Mouse (Mus musculus) heart, postnatal 4 days (tissue): ENCODE results near the gene Fam174b. TPM values are rescaled to one million over a fixed set of nuclear protein-coding genes. Genes with fewer than 3 reads are reported as not detected.

Source experiments
- DNase-seq: peaks from one replicate; pipeline ENCODE4 v3.0.0; 2021
- total RNA-seq, 2 experiments: library from RNA; stranded (reverse); gene quantifications; 2 replicates each; pipeline ENCODE4 v1.2.3; 2021

Gene Fam174b
- 100 to 1,000 TPM; 112 to 113 TPM for total RNA-seq

DNA sequence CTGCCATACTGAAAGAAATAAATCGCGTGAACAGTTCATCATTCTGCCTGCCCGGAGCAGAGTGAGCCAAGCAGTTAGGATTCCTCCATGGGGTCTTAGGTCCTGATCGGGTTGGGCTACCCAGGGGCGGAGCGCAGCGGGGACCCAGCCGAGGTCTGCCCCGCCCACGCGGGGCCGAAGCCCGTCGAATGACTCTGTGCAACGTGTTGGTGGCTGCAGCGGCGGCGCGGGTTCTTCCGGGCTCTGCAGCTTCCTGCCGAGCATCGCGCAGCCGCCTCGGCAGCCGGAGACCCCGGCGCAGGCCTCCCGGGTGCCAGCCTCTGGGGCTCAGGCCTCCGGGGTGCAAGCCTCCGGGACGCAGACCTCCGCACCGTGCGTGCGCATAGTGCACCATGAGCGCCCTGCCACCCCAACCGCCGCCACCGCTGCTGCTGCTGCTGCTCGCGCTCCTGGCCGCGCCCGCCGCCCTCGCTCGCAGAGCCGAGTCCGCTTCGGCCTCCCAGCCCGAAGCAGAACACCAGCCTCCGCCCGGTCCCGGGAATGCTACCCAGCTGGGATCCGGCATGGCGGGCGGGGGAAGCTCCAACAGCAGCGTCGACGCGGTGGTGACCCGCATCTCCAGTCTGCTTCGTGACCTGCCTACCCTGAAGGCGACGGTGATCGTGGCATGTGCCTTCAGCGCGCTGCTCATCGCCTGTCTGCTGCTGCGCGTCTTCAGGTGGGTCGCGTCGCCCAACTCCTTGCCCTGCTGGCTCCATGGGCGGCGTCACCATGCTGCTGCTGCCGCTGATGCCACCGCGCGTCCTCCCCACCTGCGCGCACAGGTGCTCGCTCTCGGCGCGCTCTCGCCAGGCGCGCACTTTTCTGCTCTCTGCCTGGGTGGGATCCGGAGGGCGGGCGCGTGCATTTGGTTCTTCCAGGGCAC, at the start of gene Fam174b:
TSS of gene Fam174b (plus strand) at position 192 of the 925 bp plus-strand sequence.
- DNase-seq: peak; percentile 74

DNA sequence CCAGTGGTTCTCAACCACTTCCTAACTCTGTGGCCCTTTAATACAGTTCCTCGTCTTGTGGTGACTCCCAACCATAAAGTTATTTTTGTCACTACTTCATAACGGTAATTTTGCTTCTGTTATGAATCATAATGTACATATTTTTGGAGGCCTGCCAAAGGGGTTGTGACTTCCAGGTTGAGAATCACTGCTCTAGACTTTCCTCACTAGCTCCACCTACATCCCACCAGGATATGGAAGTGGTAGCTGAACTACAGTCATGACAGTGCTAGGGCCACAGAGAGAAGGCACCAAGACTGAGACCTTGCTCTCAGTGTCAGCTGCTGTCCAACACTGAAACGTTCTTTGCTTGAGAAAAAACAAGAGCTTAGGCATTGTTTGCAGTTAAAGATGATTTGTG, 43.0 kb upstream of the Fam174b start:
- no peak for DNase-seq

DNA sequence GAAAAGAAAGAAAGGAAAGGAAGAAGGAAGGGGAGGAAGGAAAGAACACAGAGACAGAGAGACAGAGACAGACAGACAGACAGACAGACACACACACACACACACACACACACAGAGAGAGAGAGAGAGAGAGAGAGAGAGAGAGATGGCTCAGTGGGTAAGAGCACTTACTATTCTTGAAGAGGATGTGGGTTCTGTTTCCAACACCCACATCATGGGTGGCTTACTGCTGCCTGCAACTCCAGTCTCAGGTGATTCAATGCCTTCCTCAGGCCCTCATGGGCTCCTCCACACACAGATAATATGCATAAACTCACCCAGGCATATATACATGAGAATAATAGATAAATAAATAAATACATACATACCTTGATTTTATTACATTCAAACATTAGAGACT, 35.8 kb upstream of the Fam174b start:
- no peak for DNase-seq

DNA sequence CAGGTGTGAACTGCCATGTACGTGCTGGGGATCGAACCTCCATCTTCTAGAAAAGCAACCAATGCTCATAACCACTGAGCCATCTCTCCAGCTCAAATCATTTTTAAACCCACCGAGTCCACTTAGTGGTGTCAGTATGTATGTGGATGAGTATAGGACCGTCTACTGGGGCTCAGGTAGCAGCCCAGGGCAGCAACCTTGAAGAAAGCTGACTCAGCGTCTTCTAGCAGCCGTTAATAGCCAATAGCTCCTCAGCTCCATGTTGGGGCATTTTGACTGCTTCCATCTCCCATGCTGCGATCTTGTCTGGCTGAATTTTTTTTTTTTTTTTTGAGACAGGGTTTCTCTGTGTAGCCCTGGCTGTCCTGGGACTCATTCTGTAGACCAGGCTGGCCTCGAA, 26.6 kb upstream of the Fam174b start:
- no peak for DNase-seq

DNA sequence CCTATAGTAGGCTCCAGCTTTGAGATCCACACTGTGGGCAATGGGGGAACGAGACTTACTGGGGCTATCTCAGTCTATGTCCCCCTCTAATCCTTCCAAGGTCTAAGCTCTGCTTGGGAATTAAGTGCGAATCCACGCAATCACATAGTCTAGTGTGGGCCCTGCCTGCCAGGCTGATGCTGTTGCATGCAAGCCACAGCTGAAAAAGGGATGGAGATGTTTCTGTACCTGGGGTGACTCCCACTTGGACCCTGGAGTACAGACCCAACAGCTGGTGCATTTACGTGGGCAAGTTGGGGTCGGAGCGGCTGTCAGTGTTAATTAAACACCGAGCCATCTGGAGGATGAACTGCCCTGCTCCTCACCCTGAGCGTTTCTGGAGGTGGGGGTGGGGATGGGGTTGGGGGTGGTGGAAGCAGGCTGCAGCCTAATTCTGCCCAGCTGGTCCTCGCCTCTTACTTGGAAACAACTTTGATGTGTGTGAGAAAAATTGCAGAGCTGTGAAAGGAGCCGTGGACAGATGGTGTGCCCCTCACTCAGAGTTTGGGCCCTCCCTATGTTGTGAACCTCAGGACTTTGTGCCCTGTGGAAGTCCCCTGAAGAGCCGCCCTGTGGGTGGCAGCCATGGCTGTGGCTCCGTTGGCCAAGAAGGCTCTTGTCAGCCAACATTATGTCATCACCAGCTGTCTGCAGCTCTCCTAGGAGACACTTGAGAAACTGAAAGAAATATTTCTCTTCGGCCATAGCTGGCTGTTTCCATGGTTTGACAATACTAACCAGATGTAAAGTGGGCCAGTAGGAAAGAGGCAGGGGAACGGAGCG, 24.0 kb upstream of the Fam174b start:
- peak; percentile 49 for DNase-seq

DNA sequence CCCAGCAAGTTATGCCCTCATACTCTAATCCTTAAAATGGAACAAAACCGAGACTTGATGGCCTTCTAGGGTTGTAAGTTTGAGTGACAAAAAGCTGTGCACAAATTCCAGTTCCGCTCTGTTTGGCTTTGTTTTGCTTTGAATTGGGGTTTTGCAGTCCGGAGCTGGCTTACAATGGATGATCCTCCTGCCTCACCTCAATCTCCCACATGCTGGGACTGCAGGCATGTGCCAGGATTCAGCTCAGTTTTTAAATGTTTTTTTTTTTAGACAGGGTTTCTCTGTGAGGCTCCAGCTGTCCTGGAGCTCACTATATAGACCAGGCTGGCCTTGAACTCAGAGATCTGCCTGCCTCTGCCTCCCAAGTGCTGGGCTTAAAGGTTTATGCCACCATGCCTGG, 23.3 kb upstream of the Fam174b start:
- no peak for DNase-seq

DNA sequence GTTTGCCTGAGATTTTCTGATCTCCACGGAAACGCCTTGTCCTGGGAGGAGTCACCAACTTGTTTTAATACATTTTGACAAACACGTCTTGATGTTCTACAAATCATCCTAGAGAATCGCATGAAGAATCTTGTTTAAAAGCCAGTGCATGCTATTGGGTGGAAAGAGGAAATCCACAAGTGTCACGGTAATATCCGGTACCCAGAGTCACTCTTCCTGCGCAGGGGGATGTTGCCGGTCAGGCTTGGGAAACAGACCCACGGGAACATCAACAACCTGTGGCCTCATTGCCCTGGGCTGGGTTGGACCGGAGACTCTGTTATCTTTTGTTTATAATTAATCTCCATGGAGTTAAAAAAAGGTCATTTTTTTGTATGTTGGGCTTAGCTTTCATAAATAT, 22.1 kb upstream of the Fam174b start:
- no peak for DNase-seq

DNA sequence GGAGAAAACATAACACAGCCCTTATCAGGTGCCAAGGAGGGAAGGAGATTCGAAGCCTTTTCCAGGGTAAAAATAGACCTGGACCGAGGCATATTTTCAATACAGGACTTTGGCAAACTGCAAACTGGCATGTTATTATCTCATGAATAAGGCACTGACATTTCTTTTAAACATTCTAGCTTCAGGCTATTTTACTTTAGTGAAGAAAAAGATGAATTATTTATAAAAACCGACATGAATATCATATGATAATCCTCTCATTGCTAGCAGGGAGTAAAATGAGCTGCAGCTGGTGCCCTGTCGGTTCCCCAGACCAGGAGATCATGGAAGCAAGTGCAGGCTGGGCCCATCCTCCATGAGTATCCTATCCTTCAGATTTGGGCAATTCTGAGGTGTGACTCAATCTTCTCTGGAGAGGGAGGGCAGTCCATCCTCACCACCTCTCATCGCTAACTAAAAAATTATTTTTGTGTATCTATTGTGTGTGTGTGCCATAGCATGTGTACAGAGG, 21.6 kb upstream of the Fam174b start:
- DNase-seq: no peak

DNA sequence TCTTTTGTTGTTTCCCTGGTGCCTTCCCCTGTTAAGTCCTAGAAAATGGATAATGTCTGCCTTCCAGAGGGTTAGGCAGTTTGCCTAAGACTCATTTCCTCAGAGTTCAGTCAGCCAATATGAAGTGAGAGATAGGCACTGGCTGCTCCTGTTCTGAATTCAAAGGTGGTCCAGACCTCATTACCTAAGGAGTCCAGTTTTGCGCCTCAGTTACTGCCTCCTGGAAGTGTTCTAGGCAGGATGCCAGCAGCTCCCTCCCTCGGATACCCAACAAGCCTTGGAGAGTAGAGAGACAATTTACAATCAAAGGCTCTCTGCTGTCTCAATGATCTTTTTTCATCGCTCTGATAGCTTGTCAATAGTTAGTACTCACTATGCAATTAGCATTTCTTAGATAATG, 19.1 kb upstream of the Fam174b start:
- peak; percentile 58 for DNase-seq

DNA sequence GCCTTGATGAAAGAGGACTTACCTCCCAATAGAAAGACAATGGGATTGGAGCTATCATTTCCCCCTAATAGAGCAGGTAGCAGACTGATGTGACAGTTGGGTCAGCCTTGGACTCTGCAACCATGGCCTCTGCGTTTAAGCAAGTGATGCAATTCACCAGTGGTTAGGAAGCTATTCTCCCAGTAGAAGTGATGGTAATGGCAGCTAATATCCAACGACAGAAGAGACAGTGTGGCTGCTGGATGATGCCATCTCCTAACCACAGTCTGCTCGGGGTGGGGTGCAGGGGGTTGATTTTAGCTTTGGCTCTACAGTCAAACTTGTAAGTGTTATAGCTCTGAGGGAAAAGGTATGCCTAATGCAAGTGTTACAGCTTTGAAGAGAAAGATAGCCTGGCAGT, 18.3 kb upstream of the Fam174b start:
- DNase-seq: no peak

DNA sequence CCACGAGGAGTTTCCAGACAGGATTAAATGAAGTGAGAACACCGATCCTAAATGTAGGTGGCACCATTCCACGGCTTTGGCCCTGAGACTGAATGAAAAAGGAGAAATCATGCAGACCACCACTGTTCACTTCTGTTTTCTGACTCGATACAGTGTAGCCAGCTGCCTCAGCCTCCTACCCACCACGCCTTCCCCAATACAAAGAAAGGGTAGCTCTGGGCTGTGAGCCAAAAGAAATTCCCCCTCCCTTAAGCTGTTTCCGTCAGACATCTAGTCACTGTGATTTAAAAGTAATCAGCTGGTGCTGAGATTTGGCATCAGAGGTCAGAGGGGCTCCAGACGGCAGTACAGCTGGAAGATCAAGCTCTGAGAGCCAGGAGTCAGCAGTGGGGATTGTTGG, 10.2 kb upstream of the Fam174b start:
- no peak for DNase-seq

DNA sequence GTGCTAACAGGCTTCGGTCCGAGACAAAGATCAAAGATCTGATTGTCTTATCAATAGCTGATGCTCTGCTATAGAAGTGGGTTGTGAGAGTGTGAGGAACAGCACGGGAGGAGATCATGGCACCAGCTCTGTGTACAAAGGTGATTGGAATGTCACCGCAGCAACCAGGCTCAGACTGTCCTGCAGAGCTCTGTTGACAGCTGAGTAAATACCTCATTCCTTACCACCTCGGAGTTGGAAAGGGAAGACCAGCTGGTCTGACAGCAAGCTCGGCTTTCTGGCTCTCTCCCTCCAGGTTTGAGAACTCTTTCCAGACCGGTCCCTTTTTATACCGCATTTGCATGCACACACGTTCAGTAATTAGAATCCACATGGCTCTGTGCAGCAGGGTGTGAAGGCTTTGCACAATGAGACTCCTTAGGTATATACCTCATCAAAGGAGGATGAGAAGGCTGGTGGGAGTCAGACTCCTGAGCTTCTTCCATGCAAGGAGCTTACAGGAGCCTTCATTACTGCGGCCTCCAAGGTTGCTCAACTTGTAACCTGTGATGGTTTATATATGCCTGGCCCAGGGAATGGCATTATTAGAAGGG, 9.6 kb upstream of the Fam174b start:
- no peak for DNase-seq

DNA sequence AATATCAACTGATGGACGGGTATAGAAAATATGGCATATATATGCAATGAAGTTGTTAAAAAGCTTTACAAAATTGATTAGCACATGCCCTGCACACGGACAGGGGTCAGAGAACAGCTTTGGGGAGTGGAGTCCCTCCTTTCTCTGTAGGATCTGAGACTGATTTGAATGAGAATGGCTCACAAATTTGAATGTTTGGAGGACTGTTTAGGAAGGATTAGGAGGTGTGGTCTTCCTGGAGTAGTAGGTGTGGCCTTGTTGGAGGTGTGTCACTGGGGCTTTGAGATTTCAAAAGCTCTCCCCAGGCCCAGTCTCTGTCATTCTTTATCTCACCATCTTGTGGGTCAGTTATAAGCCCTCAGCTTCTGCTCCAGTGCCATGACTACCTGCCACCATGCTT, 4.1 kb upstream of the Fam174b start:
- no peak for DNase-seq

DNA sequence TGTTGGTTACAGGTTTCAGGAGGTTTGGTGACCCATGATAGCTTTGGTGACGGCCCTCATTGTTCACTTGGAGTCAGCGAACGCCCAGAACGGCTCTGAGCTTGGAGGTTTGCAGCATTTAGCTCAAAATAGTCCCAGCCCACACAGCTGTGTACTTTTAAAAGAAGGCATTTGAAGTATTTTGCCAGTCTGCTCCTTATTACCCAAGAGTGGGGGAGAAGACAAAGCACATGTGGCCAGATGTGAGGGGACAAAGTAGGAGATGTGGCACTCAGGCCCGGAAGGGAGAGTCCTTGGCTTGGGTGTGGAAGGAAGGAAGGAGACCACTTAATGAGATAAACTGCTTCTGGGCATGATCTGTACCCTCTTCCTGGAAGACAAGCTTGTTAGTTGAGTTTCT, 1.3 kb downstream of the Fam174b start:
- DNase-seq: no peak

DNA sequence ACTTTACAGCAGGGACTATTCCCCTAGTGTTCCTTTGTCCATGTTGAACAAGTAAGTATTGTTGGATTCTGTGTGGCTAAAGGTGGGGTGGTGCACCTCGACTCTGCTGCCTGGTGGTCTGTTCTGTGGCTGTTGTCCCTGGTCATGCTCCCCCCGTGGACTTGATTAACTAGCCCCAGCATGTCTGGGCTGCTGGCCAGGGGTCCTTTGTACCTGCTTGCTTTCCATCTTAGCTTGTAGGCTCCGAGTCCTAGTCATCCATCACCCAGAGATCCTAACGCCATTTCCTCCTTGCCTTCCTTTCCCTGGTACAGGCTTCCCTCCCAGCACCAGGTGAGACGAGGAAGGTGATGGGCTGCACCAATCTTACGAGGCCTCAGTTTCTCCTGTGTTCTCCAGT, 1.7 kb downstream of the Fam174b start:
- DNase-seq: peak; percentile 36

DNA sequence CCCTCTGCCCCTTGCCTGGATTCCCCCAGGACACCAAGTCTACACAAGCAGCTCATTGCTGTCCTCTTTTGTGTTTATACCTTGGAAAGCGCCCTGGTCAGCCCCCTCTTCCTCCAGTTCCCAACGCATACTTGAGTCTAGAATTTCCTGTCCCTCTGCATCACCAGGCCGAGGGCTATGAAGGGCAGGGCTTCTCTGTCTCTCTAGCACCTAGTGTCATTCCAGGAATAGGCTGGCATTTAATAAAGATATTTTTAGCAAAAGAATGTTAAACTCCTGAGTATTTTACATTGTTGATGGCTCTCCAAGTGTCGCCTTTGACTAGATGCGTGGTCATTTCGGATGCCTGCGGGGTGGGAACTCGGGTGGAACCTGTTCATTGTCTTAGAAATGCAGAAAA, 3.0 kb downstream of the Fam174b start:
- peak; percentile 58 for DNase-seq

DNA sequence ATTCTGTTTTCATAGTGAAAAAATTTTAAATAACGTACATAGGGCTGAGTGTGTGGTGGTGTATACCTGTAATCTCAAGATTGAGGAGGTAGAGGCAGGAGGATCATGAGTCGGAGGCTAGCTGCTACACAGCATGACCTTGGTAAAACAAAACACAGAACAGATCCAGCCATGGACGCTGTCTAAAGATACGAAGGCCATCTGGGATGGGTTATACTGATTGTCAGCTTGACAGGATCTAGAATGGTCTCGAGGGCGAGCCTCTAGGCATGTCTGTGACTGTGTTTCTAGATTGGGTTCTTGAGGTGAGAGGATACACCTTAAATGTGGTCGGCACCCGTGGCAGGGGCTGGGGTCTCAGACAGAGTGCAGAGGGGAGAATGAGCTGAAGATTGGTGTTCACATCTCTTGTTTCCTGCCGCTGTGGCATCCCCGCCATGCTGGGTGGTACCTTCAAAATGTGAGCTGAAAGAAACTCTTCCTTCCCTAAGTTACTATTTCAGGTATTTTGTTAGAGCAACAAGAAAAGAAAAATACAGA, 3.8 kb downstream of the Fam174b start:
- no peak for DNase-seq

DNA sequence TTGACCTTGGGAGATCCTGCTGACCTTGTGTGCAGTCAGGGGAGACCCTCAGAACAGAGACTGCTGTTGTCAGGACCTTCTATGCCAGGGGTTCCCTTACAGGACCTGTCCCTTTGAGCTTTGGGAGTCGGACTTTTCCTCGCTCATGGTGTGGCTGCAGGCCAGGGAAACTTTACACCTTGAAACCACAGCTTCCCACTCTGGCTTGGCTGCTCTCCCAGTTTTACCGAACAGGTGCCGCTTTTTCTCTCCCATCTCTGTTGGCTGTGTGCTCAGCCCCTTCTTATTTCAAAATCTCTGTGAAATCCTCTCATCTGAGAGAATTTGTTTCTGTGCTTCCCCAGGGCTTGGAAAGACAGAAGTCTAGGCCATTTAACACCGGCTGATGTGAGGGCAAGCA, 5.8 kb downstream of the Fam174b start:
- DNase-seq: peak; percentile 50

DNA sequence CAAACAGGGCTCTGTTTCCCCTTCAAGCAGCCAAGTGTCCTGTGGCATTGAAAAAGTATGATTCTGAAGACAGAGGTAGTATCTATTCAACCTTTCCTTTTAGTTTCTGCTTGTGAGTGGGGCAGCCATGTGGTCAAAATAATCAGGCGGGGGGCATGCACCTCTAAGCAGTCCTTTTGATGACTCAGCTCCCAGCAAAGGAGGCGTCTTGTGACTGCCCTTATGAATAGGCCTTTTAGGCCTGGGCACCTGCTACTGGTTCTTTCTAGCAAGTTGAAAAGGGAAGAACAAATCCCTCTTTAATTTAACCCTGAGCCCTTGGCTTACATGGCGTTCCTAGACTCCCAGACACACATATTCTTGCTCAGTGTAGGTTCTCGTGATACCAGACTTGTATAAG, 6.7 kb downstream of the Fam174b start:
- DNase-seq: no peak

DNA sequence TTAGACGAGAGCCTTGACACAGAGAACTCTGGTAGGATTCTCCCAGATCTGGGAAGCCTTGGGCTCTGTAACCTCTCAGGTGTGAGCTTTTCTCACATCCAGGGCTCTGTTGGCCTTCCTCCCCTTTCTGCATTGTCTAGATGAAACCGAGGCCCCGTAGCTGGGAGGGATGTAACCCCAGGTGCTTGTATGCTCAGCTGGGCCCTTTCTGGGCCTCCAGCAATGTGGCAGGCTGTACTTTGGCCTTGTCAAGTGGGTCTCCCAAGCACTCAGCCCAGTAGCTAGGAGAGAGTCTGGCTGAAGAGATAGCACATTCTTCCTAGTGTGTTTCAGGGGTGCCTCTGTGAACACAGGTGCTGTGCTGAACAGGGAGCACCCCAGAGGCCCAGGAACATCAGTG, 7.4 kb downstream of the Fam174b start:
- DNase-seq: no peak

DNA sequence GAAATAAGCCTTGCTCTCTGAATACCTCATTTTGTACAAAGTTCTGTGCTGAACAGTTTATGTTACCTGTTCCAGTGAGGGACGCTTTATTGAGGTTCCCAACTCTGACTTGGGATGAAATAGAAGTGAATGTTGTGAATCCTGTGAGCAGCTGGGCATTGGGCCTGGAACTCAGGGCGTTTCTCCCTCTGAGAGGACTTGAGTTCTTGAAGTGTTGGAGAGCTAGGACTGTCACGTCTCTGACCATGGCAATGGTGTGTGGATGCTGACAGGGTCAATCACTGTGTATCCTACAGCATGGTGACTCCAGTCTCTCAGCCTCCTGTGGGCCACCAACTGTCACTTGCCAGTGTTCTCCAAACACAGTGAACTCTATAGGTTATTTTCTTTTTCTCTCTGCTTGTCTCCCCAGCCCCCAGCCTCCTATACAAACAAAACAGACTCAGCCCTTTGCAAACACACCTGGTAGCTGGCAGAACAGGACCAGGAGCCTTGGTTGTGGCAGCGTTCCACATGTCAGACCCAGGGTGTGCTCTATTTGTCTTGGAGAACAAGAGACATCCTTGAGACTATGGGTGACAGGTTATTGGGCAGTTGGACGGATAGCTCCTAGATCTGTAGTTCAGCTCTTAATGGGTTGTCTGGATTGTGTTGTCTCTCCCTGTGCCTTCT, 8.5 kb downstream of the Fam174b start:
- DNase-seq: no peak

DNA sequence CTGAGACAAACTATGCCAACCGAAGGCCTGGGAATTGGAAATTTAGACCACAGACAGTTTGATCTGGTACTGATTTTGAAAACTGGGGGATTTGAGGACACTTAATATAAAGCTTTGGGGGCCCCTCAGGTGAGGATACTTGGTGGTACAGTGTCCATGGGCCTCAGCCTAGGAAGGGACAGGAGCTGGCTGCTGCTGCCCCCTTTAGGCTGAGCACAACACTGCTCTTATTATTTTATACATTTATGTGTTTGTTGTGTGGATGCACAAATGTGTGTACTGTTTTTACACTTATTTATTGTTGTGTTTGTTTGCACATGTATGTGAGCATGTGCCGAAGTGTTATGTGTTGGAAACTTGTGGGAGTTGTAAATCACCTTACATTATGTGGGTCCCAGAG, 9.2 kb downstream of the Fam174b start:
- DNase-seq: peak; percentile 40
